Mouse (Mus musculus) erythroblast, embryonic 14.5 days (primary cell): Measurements from ENCODE around the gene Abcg4.

Experiments used
- GATA1 ChIP-seq: IDR thresholded peaks from 2 replicates; pipeline ENCODE4 v1.6.1; 2012; ENCODE audit warnings: low read length, inconsistent platforms, mixed read lengths
- TAL1 ChIP-seq: IDR thresholded peaks from 3 replicates; pipeline ENCODE4 v1.6.1; 2012; ENCODE audit warnings: low read length, inconsistent platforms, mixed read lengths

DNA sequence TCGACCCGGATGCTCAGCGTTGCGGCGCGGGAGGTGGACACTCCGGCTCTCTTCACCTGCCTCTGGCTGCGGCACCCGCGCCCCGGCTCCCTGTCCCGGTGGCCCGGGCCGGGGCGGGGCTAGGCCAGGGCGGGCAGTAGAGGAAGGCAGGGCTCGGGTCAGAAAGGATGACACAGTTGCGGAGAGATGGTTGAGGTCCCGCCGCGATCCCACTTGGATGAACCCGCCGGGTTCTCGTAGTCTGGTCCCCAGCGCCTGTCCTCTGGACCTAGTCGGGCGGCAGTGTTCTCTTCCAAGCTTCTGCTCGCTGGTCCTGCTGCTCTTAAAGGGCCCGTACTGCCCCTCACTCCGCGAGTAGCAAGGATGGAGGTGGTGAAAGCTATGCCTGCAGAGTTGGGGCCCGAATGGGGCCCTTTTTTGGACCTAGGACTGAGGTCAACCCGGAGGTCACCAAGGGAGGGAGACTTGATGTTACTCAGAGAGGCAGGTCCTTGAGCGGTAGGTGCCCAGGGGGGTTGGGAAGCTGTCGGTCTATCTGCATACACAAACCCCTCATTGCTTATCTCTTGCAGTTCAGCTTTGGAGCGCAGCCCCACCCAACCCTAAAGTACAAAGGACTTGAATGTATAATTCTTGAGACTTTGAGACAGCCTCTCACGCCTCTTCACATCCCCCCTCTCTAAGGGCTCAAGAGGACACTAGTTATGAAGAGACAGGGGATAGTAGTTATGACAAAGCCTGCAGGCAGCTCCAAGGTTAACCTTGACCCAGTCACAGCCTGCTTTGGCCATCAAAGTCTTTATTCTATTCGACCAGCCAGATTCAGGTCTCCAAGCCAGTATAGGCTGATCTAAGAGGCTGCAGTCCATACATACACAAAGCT lies at the start of gene Abcg4:
- TF ChIP-seq TAL1 (peak; percentile 67), GATA1 (peak; percentile 79)
